Mouse (Mus musculus): Measurements from ENCODE around the gene Hist1h3g. TPM values are rescaled to one million over a fixed set of nuclear protein-coding genes. Genes with fewer than 3 reads are reported as not detected.
A peak's percentile ranks its signal among the peaks of the same experiment; 100 is the strongest.
"Not testable (repeated sequence)": the region's sequence is repeated elsewhere in the genome, so short reads cannot be mapped to it uniquely, and the experiment has no call there.

Gene Hist1h3g
- polyA plus RNA-seq, 1 experiment from 2014 or later: 9.8 TPM

GRCm38 (mm10) chr13:23529480-23530165 is 5.6 kb upstream of the Hist1h3g start:
- 22% methylated on average over 2 of the region's 2 CpGs for WGBS
- no peak for ATAC-seq (ENCODE audit: low FRiP score, low read depth)
- H3K27ac ChIP-seq: peak overlapping the region; percentile 97

DNA sequence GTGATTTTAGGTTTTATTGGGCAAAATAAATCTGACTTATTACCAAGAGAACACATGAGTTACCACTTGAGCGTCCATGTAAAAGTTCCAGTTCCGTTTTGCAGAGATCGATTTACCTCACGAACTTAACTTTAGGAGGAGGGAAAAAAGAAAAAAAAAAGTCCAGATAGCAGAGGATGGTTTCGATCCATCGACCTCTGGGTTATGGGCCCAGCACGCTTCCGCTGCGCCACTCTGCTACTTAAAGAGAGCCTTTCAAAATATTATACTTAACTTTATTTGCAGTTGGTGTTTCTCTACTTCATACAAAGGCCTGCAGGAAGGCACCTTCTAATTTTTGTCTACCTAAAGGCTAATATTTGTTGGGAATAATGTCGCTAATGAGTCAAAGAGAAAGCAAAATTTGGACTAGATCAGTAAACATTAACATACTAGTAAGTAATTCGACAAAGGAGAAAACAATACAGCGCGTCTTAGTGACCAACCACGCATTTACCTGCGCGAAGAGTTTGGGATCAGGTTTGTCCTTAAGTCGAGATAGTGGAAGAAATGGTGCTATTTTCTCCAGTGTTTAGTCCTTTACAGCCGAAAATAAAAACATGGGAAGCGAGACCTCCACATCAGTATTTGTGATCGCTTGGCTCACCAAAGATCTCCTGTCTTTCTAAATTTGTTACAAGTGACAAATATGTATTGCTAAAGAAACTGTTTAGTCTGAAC is 4.9 kb upstream of the Hist1h3g start:
- Histone ChIP-seq H3K9me3 (no peaks in the 10 kb centered on the region), H3K36me3 (no peaks in the 10 kb centered on the region), H3K27me3 (no peaks in the 10 kb centered on the region), H3K9ac (peak overlapping the region; percentile 81), H3K4me3 (peak overlapping the region; percentile 55), H3K4me2 (replicated peaks) (peak overlapping the region; percentile 65), H3K4me1 (peaks cover 30% of the 10 kb centered on the region), H3K27ac (peak overlapping the region; percentile 97)
- WGBS: under 1% methylated on average over 20 of the region's 20 CpGs
- ATAC-seq (ENCODE audit: low FRiP score, low read depth): no peak

More at GRCm38 (mm10) chr13:23529480-23530165, 5.6 kb upstream of the Hist1h3g start:
- Histone ChIP-seq H3K9ac (peak overlapping the region; percentile 81), H3K4me2 (replicated peaks) (peak overlapping the region; percentile 65), H3K4me1 (peaks cover 29% of the 10 kb centered on the region), H3K9me3 (no peaks in the 10 kb centered on the region), H3K27me3 (no peaks in the 10 kb centered on the region), H3K36me3 (no peaks in the 10 kb centered on the region), H3K4me3 (peak overlapping the region; percentile 55)

DNA sequence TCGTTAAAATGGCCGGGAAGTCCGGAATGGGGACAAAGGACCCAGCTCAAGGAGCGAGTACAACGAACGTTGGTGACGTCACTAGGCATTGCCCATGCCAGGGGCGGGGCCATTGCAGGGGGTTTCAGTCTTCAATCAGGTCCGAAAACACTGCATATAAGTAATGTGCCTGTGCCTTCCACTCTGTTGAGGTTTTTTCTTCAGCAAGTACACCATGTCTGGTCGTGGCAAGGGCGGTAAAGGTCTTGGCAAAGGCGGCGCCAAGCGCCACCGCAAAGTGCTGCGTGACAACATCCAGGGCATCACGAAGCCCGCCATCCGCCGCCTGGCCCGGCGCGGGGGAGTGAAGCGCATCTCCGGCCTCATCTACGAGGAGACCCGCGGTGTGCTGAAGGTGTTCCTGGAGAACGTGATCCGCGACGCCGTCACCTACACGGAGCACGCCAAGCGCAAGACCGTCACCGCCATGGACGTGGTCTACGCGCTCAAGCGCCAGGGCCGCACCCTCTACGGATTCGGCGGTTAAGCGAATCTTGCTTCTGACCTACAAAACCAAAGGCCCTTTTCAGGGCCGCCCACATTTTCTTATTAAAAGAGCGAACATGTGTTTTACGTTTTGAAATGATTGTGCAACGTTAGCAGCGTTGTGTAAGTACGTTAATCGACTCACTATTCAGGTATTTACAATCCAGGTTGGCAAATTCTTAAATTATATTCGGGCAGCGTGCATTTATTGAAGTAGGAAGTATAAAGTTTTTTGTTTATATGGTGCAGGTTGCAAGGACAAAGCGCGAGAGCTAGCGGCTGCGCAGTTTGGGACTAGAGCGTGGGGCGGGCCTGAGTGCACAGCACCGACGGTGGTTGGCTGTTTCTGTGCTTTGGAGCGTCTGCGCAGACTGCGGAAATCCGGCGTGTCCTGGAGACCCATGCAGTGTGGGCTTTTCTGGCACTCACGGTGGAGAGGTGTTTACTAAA is 4.0 kb upstream of the Hist1h3g start, which contains the start of gene Hist1h4h:
Hist1h4h (plus strand) TSS at position 150 of the 975 bp plus-strand sequence.
- no peaks in the 10 kb centered on the region for H3K27me3 ChIP-seq
- peak within 1 kb of the TSS; percentile 97 for H3K27ac ChIP-seq
- no peaks in the 10 kb centered on the region for H3K9me3 ChIP-seq
- WGBS: under 1% methylated on average over 65 of the region's 70 CpGs
- peak within 1 kb of the TSS; percentile 81 for H3K9ac ChIP-seq
- ATAC-seq (ENCODE audit: low FRiP score, low read depth): peak; percentile 81
- peak within 1 kb of the TSS; percentile 55 for H3K4me3 ChIP-seq
- H3K4me1 ChIP-seq: peaks cover 28% of the 10 kb centered on the region
- H3K4me2 ChIP-seq (replicated peaks): peak within 1 kb of the TSS; percentile 65
- no peaks in the 10 kb centered on the region for H3K36me3 ChIP-seq

DNA sequence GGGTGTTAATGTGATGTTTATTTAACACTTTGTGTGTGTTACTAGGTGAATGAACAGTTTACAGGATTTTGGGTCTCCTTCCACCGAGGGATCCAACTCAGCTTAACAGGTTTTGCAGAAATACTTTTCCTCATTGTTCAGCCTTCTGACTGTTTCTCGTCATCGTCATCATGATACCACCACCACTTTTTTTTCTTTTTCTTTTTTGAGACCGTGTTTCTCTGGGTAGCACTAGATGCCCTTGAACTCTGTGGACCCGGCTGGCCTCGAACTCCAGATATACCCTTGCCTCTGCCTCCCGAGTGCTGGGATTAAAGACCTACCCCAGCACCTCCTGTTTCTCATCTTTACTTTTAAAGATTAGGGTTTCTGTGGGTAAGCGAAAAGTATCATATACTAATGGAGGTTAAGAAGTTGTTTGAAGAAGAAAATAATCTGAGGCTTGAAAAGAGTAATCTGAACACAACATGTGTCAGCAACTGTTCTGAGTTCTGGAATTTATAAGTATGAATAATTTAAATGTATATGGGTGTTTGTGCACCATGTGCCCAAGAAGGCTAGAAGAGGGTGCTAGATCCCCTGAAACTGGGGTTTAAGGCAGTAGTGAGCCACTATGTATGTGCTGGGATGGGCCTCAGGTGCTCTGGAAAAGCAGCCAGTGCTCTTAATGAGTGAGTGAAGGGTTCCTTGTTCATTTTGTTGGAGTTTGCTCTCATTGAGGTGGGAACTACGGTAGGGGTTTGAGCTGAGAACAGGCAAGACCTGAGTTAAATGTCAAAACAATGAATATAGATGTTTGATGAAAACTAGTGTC is 2.8 kb upstream of the Hist1h3g start:
- Histone ChIP-seq H3K4me2 (replicated peaks) (peak overlapping the region; percentile 65), H3K27ac (peak overlapping the region; percentile 97), H3K4me1 (peaks cover 39% of the 10 kb centered on the region), H3K4me3 (peak overlapping the region; percentile 55), H3K27me3 (no peaks in the 10 kb centered on the region), H3K36me3 (no peaks in the 10 kb centered on the region), H3K9ac (peak overlapping the region; percentile 81), H3K9me3 (no peaks in the 10 kb centered on the region)
- 19% methylated on average over 9 of the region's 9 CpGs for WGBS
- ATAC-seq (ENCODE audit: low FRiP score, low read depth): no peak

DNA sequence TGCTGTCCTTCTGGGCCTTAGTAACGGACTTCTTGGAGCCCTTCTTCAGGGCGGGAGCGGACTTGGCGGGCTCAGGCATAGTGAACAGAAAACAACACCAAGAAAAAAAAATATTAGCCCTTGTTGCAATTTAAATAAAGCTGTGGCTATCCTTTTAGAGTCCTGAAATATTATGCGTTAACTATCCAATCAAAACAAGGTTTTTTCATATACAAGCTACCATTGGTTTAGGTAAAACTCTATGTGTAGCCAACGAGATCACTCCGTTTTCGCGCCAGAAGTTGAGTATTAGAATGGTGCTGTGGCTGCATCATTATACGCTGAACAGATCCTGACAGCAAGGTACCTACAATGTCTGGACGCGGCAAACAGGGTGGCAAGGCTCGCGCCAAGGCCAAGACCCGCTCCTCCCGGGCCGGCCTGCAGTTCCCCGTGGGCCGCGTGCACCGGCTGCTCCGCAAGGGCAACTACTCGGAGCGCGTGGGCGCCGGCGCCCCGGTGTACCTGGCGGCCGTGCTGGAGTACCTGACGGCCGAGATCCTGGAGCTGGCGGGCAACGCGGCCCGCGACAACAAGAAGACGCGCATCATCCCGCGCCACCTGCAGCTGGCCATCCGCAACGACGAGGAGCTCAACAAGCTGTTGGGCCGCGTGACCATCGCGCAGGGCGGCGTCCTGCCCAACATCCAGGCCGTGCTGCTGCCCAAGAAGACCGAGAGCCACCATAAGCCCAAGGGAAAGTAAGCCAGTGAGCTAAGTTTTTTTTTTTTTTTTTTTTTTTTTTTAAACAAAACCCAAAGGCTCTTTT is 1.5 kb upstream of the Hist1h3g start, which contains the start of gene Hist1h2af:
Hist1h2af (plus strand) TSS at position 347 of the 808 bp plus-strand sequence.
- H3K36me3 ChIP-seq, H3K27me3 ChIP-seq, H3K9me3 ChIP-seq: not testable (repeated sequence)
- Histone ChIP-seq H3K9ac (peak within 1 kb of the TSS; percentile 81), H3K4me3 (peak within 1 kb of the TSS; percentile 55), H3K4me2 (replicated peaks) (peak within 1 kb of the TSS; percentile 65), H3K27ac (peak within 1 kb of the TSS; percentile 97), H3K4me1 (peaks cover 47% of the 10 kb centered on the region)
- peak; percentile 46 for ATAC-seq (ENCODE audit: low FRiP score, low read depth)
- WGBS: under 1% methylated on average over 32 of the region's 53 CpGs

DNA sequence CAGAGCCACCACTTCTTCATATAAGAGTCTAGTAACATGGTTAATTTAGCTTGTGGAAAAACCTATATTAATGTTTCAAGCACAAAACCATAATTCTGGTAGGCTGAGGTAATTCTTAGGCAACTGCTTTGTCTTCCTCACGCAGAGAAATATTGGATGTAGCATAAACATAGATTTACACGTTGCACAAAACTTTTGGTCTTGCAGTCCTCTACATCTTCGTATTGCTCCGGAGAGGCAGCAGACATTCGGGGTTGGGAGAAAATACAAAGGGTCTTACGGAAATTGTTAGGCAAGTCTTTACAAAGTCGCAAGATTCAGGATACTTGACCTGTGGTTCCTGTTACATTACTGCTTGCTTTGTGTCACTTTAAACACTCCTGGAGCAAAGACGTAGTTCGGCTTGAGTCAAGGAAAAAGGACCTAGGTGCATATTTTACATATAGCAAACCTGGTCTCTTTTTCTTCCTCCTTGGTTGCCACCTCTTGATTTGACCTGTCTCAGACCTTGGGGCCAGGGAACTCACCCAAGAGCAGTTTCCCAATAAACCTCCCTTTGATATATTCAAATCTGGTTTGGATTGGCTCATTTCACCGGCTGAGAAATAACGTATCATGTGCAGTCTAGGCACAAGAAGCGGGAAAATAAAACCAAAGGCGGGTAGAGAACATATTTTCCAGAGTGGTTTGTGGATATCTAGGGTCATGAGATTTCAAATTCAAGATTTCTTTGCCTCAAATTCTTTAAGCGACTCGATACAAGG is 672 bp upstream of the Hist1h3g start:
- whole genome bisulfite sequencing: 1% methylated on average over 15 of the region's 15 CpGs
- H3K27ac ChIP-seq: peak overlapping the region; percentile 97
- H3K9ac ChIP-seq: peak overlapping the region; percentile 63
- ATAC-seq (ENCODE audit: low FRiP score, low read depth): 0 out of 2 replicates have a peak, but pooled peaks have one; percentile 15
- peak overlapping the region; percentile 55 for H3K4me3 ChIP-seq
- H3K4me1 ChIP-seq: peaks cover 42% of the 10 kb centered on the region
- no peaks in the 10 kb centered on the region for H3K9me3 ChIP-seq
- no peaks in the 10 kb centered on the region for H3K27me3 ChIP-seq
- no peaks in the 10 kb centered on the region for H3K36me3 ChIP-seq
- peak overlapping the region; percentile 65 for H3K4me2 ChIP-seq (replicated peaks)

DNA sequence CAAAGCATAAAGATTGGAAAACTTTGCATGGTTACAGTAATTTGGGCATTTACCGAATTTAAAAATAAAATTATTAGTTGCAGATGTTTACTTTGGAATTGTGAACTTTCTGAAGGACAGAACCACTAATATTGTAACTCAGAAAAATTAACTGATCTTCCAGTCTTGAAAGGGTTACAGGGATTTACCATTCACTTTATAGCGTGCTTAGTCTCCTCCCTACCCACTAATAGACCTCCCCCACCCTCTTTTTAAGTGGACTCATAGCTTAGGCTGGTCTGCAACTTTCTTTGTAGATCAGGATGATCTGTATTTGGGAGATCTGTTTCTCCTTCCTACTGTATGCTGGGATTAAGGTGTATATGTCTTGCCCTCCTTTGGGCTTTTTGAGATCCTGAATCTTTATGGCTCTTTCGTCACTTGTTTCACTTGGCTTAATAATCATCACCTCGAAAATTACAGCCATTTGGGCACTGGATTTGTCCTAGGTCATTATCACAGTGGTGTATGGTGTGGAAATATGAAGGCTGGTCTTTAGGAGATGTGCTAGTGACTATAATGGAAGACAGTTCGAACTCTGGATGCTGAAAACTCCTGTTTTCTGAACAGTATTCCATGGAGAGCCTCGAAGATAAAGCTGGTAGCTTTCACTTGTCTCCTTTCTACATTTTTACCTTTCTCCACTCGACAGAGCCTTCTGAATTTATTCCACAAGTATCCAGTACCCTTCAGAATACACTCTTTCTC is 1.0 kb downstream of the Hist1h3g start:
- 19% methylated on average over 7 of the region's 7 CpGs for WGBS

GRCm38 (mm10) chr13:23537006-23537710 is 1.9 kb downstream of the Hist1h3g start:
- no peak for ATAC-seq (ENCODE audit: low FRiP score, low read depth)
- Histone ChIP-seq H3K27me3 (no peaks in the 10 kb centered on the region), H3K27ac (peak overlapping the region; percentile 39), H3K4me3 (peak overlapping the region; percentile 55), H3K4me1 (peaks cover 41% of the 10 kb centered on the region), H3K4me2 (replicated peaks) (peak overlapping the region; percentile 65), H3K36me3 (no peaks in the 10 kb centered on the region), H3K9ac (peak overlapping the region; percentile 19), H3K9me3 (no peaks in the 10 kb centered on the region)
- WGBS: 75% methylated on average over 3 of the region's 3 CpGs

More for the DNA sequence above, 1.0 kb downstream of the Hist1h3g start:
- no peaks in the 10 kb centered on the region for H3K9me3 ChIP-seq
- H3K4me2 ChIP-seq (replicated peaks): peak overlapping the region; percentile 65
- peaks cover 42% of the 10 kb centered on the region for H3K4me1 ChIP-seq
- H3K27ac ChIP-seq: peak overlapping the region; percentile 97
- peak overlapping the region; percentile 55 for H3K4me3 ChIP-seq
- no peaks in the 10 kb centered on the region for H3K27me3 ChIP-seq
- peak overlapping the region; percentile 72 for H3K9ac ChIP-seq
- no peaks in the 10 kb centered on the region for H3K36me3 ChIP-seq
- ATAC-seq (ENCODE audit: low FRiP score, low read depth): no peak

GRCm38 (mm10) chr13:23538249-23538648 is 3.0 kb downstream of the Hist1h3g start:
- Histone ChIP-seq H3K36me3 (no peaks in the 10 kb centered on the region), H3K4me1 (peaks cover 34% of the 10 kb centered on the region), H3K27me3 (no peaks in the 10 kb centered on the region), H3K9ac (peak overlapping the region; percentile 31; the same call in 1 of the 2 replicates), H3K27ac (peak overlapping the region; percentile 33; the same call in 1 of the 2 replicates), H3K9me3 (no peaks in the 10 kb centered on the region), H3K4me3 (no peak overlapping the region), H3K4me2 (replicated peaks) (peak overlapping the region; percentile 65)
- WGBS: 48% methylated on average over 5 of the region's 5 CpGs
- ATAC-seq (ENCODE audit: low FRiP score, low read depth): no peak
